Mouse (Mus musculus): ENCODE data around the gene Keap1. TPM values are rescaled to one million over a fixed set of nuclear protein-coding genes. Genes with fewer than 3 reads are reported as not detected.
A peak's percentile ranks its signal among the peaks of the same experiment; 100 is the strongest.

Gene Keap1
- polyA plus RNA-seq, 1 experiment from 2014 or later: 46.7 TPM

GRCm38 (mm10) chr9:21254690-21255089, 15.5 kb upstream of the Keap1 start:
- Histone ChIP-seq H3K27me3 (ENCODE audit: poor library complexity, severe bottlenecking) (peaks cover 40% of the 10 kb centered on the region), H3K36me3 (replicated peaks) (no peaks in the 10 kb centered on the region), H3K9me3 (no peaks in the 10 kb centered on the region), H3K27ac (no peak overlapping the region), H3K4me3 (no peak overlapping the region), H3K4me1 (peaks cover 11% of the 10 kb centered on the region)
- no peak for DNase-seq (ENCODE audit: extremely low spot score, low spot score)

DNA sequence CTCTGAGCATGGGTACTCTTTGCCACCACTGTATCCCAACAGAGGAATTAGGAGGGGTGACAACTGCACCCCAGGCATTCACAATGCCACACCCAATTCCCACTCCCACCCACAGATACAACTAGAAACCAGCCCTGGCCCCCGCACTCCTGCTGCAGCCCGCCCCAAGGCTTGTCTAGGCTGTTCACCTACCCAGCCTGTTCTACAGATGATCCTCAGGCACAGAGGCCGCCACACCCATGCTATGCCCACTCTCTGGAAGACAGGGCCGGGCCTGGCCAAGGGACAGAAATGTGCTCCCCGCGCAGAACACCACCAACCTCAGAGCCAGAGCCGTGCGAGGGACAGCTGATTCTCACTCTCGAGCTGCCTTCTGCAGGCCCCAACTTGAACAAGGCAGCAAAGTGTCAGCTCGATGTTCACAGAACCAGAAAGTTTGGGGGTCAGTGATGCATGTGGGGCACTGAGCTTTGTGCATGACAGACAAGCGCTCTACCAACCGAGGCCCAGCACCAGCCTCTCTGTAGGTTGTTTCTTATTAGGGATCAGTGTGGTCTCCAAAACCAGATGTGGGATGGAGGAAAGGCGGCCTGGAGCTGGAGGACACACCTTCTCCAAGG, 12.1 kb upstream of the Keap1 start:
- peaks cover 21% of the 10 kb centered on the region for H3K4me1 ChIP-seq
- no peak overlapping the region for H3K27ac ChIP-seq
- H3K36me3 ChIP-seq (replicated peaks): no peaks in the 10 kb centered on the region
- no peak overlapping the region for H3K4me3 ChIP-seq
- peaks cover 70% of the 10 kb centered on the region for H3K27me3 ChIP-seq (ENCODE audit: poor library complexity, severe bottlenecking)
- no peak for DNase-seq (ENCODE audit: extremely low spot score, low spot score)
- 75% methylated on average over 13 of the region's 13 CpGs for WGBS
- no peaks in the 10 kb centered on the region for H3K9me3 ChIP-seq

- H3K36me3 ChIP-seq (replicated peaks): no peaks in the 10 kb centered on the region
- H3K27me3 ChIP-seq (ENCODE audit: poor library complexity, severe bottlenecking): peaks cover 77% of the 10 kb centered on the region
- no peak overlapping the region for H3K27ac ChIP-seq
- WGBS: 70% methylated on average over 2 of the region's 2 CpGs
- H3K4me3 ChIP-seq: no peak overlapping the region
- H3K4me1 ChIP-seq: peaks cover 21% of the 10 kb centered on the region
- H3K9me3 ChIP-seq: no peaks in the 10 kb centered on the region
- no peak for DNase-seq (ENCODE audit: extremely low spot score, low spot score)
These were observed 11.3 kb upstream of the Keap1 start for GRCm38 (mm10) chr9:21250509-21250908.

DNA sequence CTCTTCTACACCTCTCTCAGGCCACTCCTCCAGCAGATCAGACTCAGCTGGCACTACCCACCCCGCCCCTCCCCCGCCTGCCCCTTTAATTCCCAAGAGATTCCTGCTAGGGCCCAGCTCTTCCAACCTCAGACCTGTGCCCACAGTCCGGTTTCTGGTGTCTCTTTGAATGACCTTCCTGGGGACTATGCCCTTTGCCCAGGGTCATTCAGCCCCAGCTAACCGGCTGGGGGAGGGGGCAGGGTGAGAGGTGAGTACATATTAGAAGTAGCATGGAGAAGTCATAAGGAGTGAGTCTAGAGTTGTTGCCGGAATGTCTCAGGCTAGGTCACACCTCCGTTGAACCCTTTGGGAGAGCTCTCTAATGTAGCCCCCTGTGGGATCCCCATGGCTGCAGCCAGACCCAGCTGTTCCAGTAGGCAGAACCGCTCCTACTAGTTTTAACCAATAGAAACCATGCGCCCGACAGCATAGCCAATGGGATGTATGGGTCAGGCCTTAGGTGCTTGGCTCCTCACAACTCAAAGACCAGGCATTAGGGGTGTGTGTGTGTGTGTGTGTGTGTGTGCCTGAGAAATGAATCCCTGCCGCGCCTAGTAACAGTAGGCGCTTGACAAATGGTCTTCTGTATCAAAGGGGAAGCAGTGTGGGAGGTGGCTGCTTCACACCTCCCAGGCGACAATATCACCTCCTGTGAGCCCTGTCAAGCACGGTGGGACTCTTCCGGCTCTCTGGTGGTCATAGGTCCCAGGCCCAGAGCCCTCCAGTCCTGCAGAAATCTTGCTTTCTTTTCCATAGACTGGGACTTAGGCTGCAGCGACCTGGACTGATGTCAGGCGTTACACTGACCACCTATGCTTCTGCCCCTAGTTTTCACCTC, 10.7 kb upstream of the Keap1 start:
- Histone ChIP-seq H3K27ac (no peak overlapping the region), H3K4me1 (peaks cover 26% of the 10 kb centered on the region), H3K9me3 (no peaks in the 10 kb centered on the region), H3K4me3 (no peak overlapping the region), H3K36me3 (replicated peaks) (no peaks in the 10 kb centered on the region), H3K27me3 (ENCODE audit: poor library complexity, severe bottlenecking) (peaks cover 84% of the 10 kb centered on the region)
- no peak for DNase-seq (ENCODE audit: extremely low spot score, low spot score)
- WGBS: 41% methylated on average over 17 of the region's 17 CpGs

DNA sequence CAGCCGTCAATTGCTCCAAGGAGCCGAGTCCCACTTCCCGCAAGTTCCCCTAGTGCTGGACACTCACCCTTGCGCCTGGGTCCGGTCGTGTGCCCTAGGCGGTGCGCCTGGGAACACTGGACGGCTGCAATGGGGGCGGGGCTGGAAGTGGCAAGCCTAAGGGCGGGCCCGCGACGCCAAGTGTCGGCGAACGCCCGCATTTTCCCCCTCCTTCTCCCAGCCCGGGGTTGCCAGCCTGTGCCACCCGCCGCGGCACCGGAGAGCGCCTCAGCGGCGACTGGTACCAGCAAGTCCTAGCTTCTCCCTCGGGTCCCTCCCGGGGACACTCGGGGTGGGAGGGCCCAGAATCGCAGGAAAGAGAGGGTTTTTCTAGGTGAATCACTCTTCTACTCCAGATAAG, 9.2 kb upstream of the Keap1 start, which contains the start of gene S1pr5:
Gene S1pr5 (minus strand): TSS at position 118 of the 400 bp plus-strand sequence.
- no peaks in the 10 kb centered on the region for H3K36me3 ChIP-seq (replicated peaks)
- WGBS: 1% methylated on average over 30 of the region's 30 CpGs
- no peaks in the 10 kb centered on the region for H3K9me3 ChIP-seq
- peaks cover 99% of the 10 kb centered on the region for H3K27me3 ChIP-seq (ENCODE audit: poor library complexity, severe bottlenecking)
- peaks cover 39% of the 10 kb centered on the region for H3K4me1 ChIP-seq
- DNase-seq (ENCODE audit: extremely low spot score, low spot score): no peak
- H3K4me3 ChIP-seq: peak within 1 kb of the TSS; percentile 36
- no peak within 1 kb of the TSS for H3K27ac ChIP-seq

- WGBS: 60% methylated on average over 1 of the region's 1 CpGs
- Histone ChIP-seq H3K4me1 (peaks cover 38% of the 10 kb centered on the region), H3K4me3 (no peak overlapping the region), H3K36me3 (replicated peaks) (no peaks in the 10 kb centered on the region), H3K27me3 (ENCODE audit: poor library complexity, severe bottlenecking) (peaks cover 100% of the 10 kb centered on the region), H3K27ac (no peak overlapping the region), H3K9me3 (peaks cover 6% of the 10 kb centered on the region)
- DNase-seq (ENCODE audit: extremely low spot score, low spot score): no peak
These were observed 7.2 kb upstream of the Keap1 start for GRCm38 (mm10) chr9:21246342-21246741.

DNA sequence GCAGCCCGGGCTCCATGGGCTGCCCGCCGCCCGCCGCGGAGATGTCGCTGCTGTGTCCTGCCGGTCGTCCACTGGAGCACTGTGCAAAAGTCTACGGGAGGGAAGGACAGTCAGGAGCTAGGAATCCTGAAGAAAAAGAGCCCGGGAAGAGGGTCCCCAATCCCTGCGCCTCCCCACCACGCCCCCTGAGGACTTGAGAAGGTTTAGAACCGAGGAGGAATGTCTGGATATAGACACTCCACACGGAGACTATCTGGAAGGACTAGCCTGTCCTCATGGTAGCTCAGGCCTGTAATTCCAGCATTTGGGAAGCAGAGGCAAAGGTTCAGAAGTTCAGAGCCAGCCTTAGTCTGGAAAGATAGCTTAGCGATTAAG, 5.9 kb upstream of the Keap1 start:
- H3K27ac ChIP-seq: peak overlapping the region; percentile 30; the same call in 1 of the 2 replicates
- H3K4me1 ChIP-seq: peaks cover 32% of the 10 kb centered on the region
- no peaks in the 10 kb centered on the region for H3K36me3 ChIP-seq (replicated peaks)
- 1% methylated on average over 16 of the region's 16 CpGs for WGBS
- H3K9me3 ChIP-seq: peaks cover 6% of the 10 kb centered on the region
- H3K4me3 ChIP-seq: peak overlapping the region; percentile 55
- DNase-seq (ENCODE audit: extremely low spot score, low spot score): no peak
- H3K27me3 ChIP-seq (ENCODE audit: poor library complexity, severe bottlenecking): peaks cover 100% of the 10 kb centered on the region

GRCm38 (mm10) chr9:21244428-21245112, 5.4 kb upstream of the Keap1 start:
- H3K27ac ChIP-seq: peak overlapping the region; percentile 30; the same call in 1 of the 2 replicates
- peak; percentile 55 for DNase-seq (ENCODE audit: extremely low spot score, low spot score)
- H3K4me1 ChIP-seq: peaks cover 28% of the 10 kb centered on the region
- peak overlapping the region; percentile 55 for H3K4me3 ChIP-seq
- H3K9me3 ChIP-seq: peaks cover 6% of the 10 kb centered on the region
- under 1% methylated on average over 72 of the region's 72 CpGs for WGBS
- peaks cover 100% of the 10 kb centered on the region for H3K27me3 ChIP-seq (ENCODE audit: poor library complexity, severe bottlenecking)
- no peaks in the 10 kb centered on the region for H3K36me3 ChIP-seq (replicated peaks)

DNA sequence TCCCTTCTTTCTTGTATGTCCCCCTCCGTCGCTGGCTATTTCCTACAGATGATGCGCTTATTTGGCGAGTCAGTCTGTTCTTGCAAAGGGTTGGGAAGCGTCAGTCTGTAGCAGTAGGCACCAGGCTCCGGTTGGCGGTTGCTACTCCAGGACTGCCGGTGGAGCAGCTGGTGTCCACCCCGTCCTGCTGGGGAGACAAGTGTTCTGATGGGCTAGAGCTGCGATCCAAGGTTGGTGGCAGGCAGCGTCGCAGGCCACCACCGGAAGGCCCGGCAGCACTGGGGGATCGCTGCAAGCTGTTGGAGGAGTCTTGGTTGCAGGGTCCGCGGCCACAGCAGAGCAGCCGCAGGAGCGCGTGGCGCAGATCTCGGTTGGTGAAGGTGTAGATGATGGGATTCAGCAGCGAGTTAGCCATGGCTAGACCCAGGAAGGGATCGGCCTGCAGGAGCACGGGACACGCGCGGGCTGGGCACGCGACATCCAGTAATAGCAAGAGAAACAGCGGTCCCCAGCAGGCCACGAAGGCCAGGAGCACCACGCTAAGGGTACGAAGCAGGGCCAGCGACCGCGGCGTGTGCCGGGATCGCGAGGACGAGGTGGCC, 4.8 kb upstream of the Keap1 start:
- peak overlapping the region; percentile 30; the same call in 1 of the 2 replicates for H3K27ac ChIP-seq
- DNase-seq (ENCODE audit: extremely low spot score, low spot score): no peak

DNA sequence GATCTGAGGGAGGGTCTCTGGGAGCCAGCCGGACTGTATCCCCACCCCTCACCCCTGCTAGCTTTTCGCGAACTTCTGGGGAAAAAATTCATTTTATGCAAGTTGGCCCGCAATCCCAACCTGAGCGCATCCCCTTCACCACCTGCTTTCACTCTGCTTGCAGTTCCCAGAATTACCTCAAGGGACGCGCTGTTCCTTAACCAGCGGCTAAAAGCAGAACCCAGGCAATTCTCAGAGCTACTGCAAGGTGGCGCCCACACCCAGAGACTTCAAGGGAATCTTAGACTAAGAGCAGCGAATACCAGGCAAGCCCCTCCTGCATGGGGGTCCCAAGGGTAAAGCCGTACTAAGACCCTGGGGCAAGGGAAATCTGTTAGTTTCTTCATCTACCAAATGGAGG, 2.2 kb upstream of the Keap1 start:
- peaks cover 48% of the 10 kb centered on the region for H3K4me1 ChIP-seq
- H3K27ac ChIP-seq: no peak overlapping the region
- 4% methylated on average over 11 of the region's 11 CpGs for WGBS
- peak; percentile 86 for DNase-seq (ENCODE audit: extremely low spot score, low spot score)
- H3K27me3 ChIP-seq (ENCODE audit: poor library complexity, severe bottlenecking): peaks cover 69% of the 10 kb centered on the region
- peaks cover 9% of the 10 kb centered on the region for H3K9me3 ChIP-seq
- peak overlapping the region; percentile 24; the same call in 1 of the 2 replicates for H3K4me3 ChIP-seq
- peaks cover 9% of the 10 kb centered on the region for H3K36me3 ChIP-seq (replicated peaks)

More for the DNA sequence above, 4.8 kb upstream of the Keap1 start:
- Histone ChIP-seq H3K36me3 (replicated peaks) (no peaks in the 10 kb centered on the region), H3K9me3 (peaks cover 7% of the 10 kb centered on the region), H3K4me3 (peak overlapping the region; percentile 55), H3K4me1 (peaks cover 33% of the 10 kb centered on the region), H3K27me3 (ENCODE audit: poor library complexity, severe bottlenecking) (peaks cover 95% of the 10 kb centered on the region)
- 4% methylated on average over 42 of the region's 42 CpGs for WGBS

DNA sequence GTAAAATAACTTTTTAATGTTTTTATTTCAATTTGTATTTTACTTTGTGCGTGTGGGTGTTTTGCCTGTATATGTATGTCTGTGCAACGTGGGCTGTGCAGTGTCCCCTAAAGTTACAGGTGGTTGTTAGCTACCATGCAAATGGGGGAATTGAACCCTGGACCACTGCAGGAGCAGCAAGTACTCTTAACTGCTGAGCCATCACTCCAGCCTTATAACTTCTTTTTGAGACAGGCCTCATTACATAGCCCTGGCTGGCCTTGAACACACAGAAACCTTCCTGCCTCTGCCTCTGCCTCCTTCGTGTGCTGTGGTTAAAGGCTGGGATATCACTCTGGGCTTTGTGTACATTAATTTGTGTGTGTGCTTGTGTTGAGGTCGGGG, 296 bp upstream of the Keap1 start:
- H3K27me3 ChIP-seq (ENCODE audit: poor library complexity, severe bottlenecking): peaks cover 50% of the 10 kb centered on the region
- DNase-seq (ENCODE audit: extremely low spot score, low spot score): no peak
- H3K27ac ChIP-seq: peak overlapping the region; percentile 98
- H3K4me1 ChIP-seq: peaks cover 39% of the 10 kb centered on the region
- 39% methylated on average over 4 of the region's 4 CpGs for WGBS
- peaks cover 28% of the 10 kb centered on the region for H3K36me3 ChIP-seq (replicated peaks)
- H3K4me3 ChIP-seq: peak overlapping the region; percentile 98
- H3K9me3 ChIP-seq: peaks cover 9% of the 10 kb centered on the region

- Histone ChIP-seq H3K27ac (peak overlapping the region; percentile 98), H3K36me3 (replicated peaks) (peaks cover 41% of the 10 kb centered on the region), H3K27me3 (ENCODE audit: poor library complexity, severe bottlenecking) (peaks cover 46% of the 10 kb centered on the region), H3K4me3 (peak overlapping the region; percentile 98), H3K4me1 (peaks cover 30% of the 10 kb centered on the region), H3K9me3 (peaks cover 8% of the 10 kb centered on the region)
- WGBS: 2% methylated on average over 31 of the region's 31 CpGs
- DNase-seq (ENCODE audit: extremely low spot score, low spot score): peak; percentile 40
These were observed 993 bp downstream of the Keap1 start for GRCm38 (mm10) chr9:21238004-21238732.

All from forebrain, embryonic 10.5 days (tissue).